Mouse (Mus musculus): ENCODE results near the gene Tut7. TPM values are rescaled to one million over a fixed set of nuclear protein-coding genes. Genes with fewer than 3 reads are reported as not detected.

Tut7 gene
- polyA plus RNA-seq, 1 experiment: 36.5 TPM

DNA sequence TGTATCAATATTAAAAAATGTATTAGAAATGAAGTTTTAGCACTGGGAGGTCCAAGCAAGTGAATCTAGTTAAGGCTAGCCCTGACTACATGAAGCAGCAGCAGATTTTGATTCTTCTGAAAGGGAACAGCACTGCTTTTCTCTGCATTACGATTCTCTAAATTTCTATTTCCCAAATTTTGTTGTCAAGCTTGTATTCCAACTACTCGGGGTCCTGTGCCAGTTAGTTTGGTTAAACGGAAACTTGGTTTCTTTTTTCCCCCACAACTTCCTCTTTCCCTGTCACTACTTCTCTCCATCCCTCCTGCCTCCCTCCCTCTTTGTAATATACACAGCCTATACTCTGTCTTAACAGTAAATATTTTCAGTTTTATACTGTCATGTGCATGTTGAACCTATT is 2.1 kb downstream of the Tut7 start:
- no peak for TF ChIP-seq CTCF (IDR thresholded peaks at IDR 0.05; ENCODE audit: borderline replicate concordance, insufficient read depth, low read depth, low read length)
- no peak for TF ChIP-seq POLR2A (IDR thresholded peaks at IDR 0.05; ENCODE audit: borderline replicate concordance, insufficient read depth, low read length)
- 64% methylated on average over 3 of the region's 3 CpGs for WGBS
- DNase-seq: no peak
- no peak overlapping the region for H3K4me3 ChIP-seq (replicated peaks; ENCODE audit: insufficient read depth, low read depth, low read length)
- H3K27ac ChIP-seq (ENCODE audit: insufficient read depth, low read length): no peak overlapping the region
- H3K4me1 ChIP-seq (ENCODE audit: control insufficient read depth, insufficient read depth, low read length): peaks cover 14% of the 10 kb centered on the region
- H3K27me3 ChIP-seq (ENCODE audit: control insufficient read depth, insufficient read depth, low read length): no peaks in the 10 kb centered on the region

GRCm38 (mm10) chr13:59820114-59820513 is 2.8 kb downstream of the Tut7 start:
- TF ChIP-seq POLR2A (IDR thresholded peaks at IDR 0.05; ENCODE audit: borderline replicate concordance, insufficient read depth, low read length) (no peak), CTCF (IDR thresholded peaks at IDR 0.05; ENCODE audit: borderline replicate concordance, insufficient read depth, low read depth, low read length) (no peak)
- Histone ChIP-seq H3K27ac (ENCODE audit: insufficient read depth, low read length) (no peak overlapping the region), H3K4me3 (replicated peaks; ENCODE audit: insufficient read depth, low read depth, low read length) (no peak overlapping the region), H3K27me3 (ENCODE audit: control insufficient read depth, insufficient read depth, low read length) (no peaks in the 10 kb centered on the region), H3K4me1 (ENCODE audit: control insufficient read depth, insufficient read depth, low read length) (peaks cover 14% of the 10 kb centered on the region)
- 44% methylated on average over 4 of the region's 4 CpGs for WGBS
- DNase-seq: no peak

GRCm38 (mm10) chr13:59817352-59817751 is 5.6 kb downstream of the Tut7 start:
- DNase-seq: no peak
- H3K4me1 ChIP-seq (ENCODE audit: control insufficient read depth, insufficient read depth, low read length): peaks cover 14% of the 10 kb centered on the region
- WGBS: 88% methylated on average over 4 of the region's 4 CpGs
- no peak overlapping the region for H3K27ac ChIP-seq (ENCODE audit: insufficient read depth, low read length)
- no peak overlapping the region for H3K4me3 ChIP-seq (replicated peaks; ENCODE audit: insufficient read depth, low read depth, low read length)
- no peaks in the 10 kb centered on the region for H3K27me3 ChIP-seq (ENCODE audit: control insufficient read depth, insufficient read depth, low read length)
- TF ChIP-seq CTCF (IDR thresholded peaks at IDR 0.05; ENCODE audit: borderline replicate concordance, insufficient read depth, low read depth, low read length): no peak

DNA sequence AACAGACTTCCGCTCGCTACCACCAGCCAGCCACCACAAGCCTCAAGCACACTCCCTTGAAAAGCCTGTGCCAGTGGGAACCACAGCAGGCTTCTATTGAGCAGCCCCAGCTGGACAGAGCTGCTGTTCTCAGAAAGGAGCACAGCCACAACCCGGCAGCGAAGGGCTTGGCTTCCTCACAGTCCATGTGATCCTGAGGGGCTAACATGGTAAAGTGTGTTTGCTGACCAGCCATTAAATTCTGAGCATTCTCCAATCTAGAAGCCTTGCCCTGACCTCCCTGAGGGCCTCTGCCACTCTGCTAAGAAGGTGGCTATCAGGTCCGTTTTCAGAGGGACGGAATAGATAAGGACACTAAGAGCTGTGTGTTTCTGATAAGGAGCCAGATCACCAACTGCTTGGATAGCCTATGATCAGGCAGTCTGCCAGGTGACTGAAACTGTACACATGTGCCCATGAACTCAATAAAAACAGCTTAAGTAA is 8.8 kb downstream of the Tut7 start:
- no peak for DNase-seq
- Histone ChIP-seq H3K27me3 (ENCODE audit: control insufficient read depth, insufficient read depth, low read length) (no peaks in the 10 kb centered on the region), H3K4me1 (ENCODE audit: control insufficient read depth, insufficient read depth, low read length) (peaks cover 6% of the 10 kb centered on the region; the same call in 1 of the 2 replicates), H3K4me3 (replicated peaks; ENCODE audit: insufficient read depth, low read depth, low read length) (no peak overlapping the region), H3K27ac (ENCODE audit: insufficient read depth, low read length) (no peak overlapping the region)
- 40% methylated on average over 6 of the region's 6 CpGs for WGBS
- TF ChIP-seq CTCF (IDR thresholded peaks at IDR 0.05; ENCODE audit: borderline replicate concordance, insufficient read depth, low read depth, low read length) (no peak), POLR2A (IDR thresholded peaks at IDR 0.05; ENCODE audit: borderline replicate concordance, insufficient read depth, low read length) (no peak)

- no peak overlapping the region for H3K27ac ChIP-seq (ENCODE audit: insufficient read depth, low read length)
- no peak for TF ChIP-seq POLR2A (IDR thresholded peaks at IDR 0.05; ENCODE audit: borderline replicate concordance, insufficient read depth, low read length)
- no peak for TF ChIP-seq CTCF (IDR thresholded peaks at IDR 0.05; ENCODE audit: borderline replicate concordance, insufficient read depth, low read depth, low read length)
- WGBS: 95% methylated on average over 3 of the region's 3 CpGs
- H3K4me1 ChIP-seq (ENCODE audit: control insufficient read depth, insufficient read depth, low read length): no peaks in the 10 kb centered on the region
- no peaks in the 10 kb centered on the region for H3K27me3 ChIP-seq (ENCODE audit: control insufficient read depth, insufficient read depth, low read length)
- no peak for DNase-seq
- no peak overlapping the region for H3K4me3 ChIP-seq (replicated peaks; ENCODE audit: insufficient read depth, low read depth, low read length)
Observed at GRCm38 (mm10) chr13:59811581-59811980, 11.4 kb downstream of the Tut7 start.

DNA sequence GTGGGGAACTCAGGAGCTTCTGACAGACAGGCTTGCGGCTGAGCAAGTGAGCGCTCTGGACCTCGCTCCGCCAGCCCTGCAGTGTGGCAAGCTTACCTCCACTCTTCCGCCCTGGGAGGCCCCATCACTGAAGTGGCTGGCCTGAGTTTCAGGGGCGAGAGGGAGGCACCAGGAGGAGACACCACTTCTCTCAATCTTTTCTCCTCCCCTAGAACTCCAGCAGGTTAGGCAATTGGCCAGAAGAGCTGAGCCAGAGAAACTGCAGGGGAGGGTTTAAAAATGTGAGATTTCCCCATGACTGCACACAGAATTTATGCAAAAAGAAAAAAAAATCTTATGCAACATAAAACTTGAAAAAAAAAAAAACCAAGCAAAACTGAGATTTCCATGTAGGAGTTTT is 21.9 kb downstream of the Tut7 start:
- WGBS: 38% methylated on average over 6 of the region's 6 CpGs
- no peaks in the 10 kb centered on the region for H3K27me3 ChIP-seq (ENCODE audit: control insufficient read depth, insufficient read depth, low read length)
- H3K4me3 ChIP-seq (replicated peaks; ENCODE audit: insufficient read depth, low read depth, low read length): no peak overlapping the region
- DNase-seq: peak; percentile 25 to 30
- H3K27ac ChIP-seq (ENCODE audit: insufficient read depth, low read length): no peak overlapping the region
- peaks cover 5% of the 10 kb centered on the region; the same call in 1 of the 2 replicates for H3K4me1 ChIP-seq (ENCODE audit: control insufficient read depth, insufficient read depth, low read length)
- no peak for TF ChIP-seq CTCF (IDR thresholded peaks at IDR 0.05; ENCODE audit: borderline replicate concordance, insufficient read depth, low read depth, low read length)
- TF ChIP-seq POLR2A (IDR thresholded peaks at IDR 0.05; ENCODE audit: borderline replicate concordance, insufficient read depth, low read length): no peak

GRCm38 (mm10) chr13:59800077-59800476 is 22.9 kb downstream of the Tut7 start:
- 89% methylated on average over 2 of the region's 2 CpGs for WGBS
- TF ChIP-seq CTCF (IDR thresholded peaks at IDR 0.05; ENCODE audit: borderline replicate concordance, insufficient read depth, low read depth, low read length): no peak
- no peak for TF ChIP-seq POLR2A (IDR thresholded peaks at IDR 0.05; ENCODE audit: borderline replicate concordance, insufficient read depth, low read length)
- Histone ChIP-seq H3K27me3 (ENCODE audit: control insufficient read depth, insufficient read depth, low read length) (no peaks in the 10 kb centered on the region), H3K4me3 (replicated peaks; ENCODE audit: insufficient read depth, low read depth, low read length) (no peak overlapping the region), H3K4me1 (ENCODE audit: control insufficient read depth, insufficient read depth, low read length) (peaks cover 9% of the 10 kb centered on the region), H3K27ac (ENCODE audit: insufficient read depth, low read length) (no peak overlapping the region)
- no peak for DNase-seq

- DNase-seq: no peak
- whole genome bisulfite sequencing: 97% methylated on average over 1 of the region's 1 CpGs
- peaks cover 14% of the 10 kb centered on the region for H3K4me1 ChIP-seq (ENCODE audit: control insufficient read depth, insufficient read depth, low read length)
- no peak overlapping the region for H3K4me3 ChIP-seq (replicated peaks; ENCODE audit: insufficient read depth, low read depth, low read length)
- no peaks in the 10 kb centered on the region for H3K27me3 ChIP-seq (ENCODE audit: control insufficient read depth, insufficient read depth, low read length)
- no peak for TF ChIP-seq CTCF (IDR thresholded peaks at IDR 0.05; ENCODE audit: borderline replicate concordance, insufficient read depth, low read depth, low read length)
- TF ChIP-seq POLR2A (IDR thresholded peaks at IDR 0.05; ENCODE audit: borderline replicate concordance, insufficient read depth, low read length): no peak
- H3K27ac ChIP-seq (ENCODE audit: insufficient read depth, low read length): no peak overlapping the region
Observed at GRCm38 (mm10) chr13:59798306-59798705, 24.6 kb downstream of the Tut7 start.
